Mouse (Mus musculus): ENCODE results near the gene Olfr418. TPM values are rescaled to one million over a fixed set of nuclear protein-coding genes. Genes with fewer than 3 reads are reported as not detected.
"Not testable (repeated sequence)": the region's sequence is repeated elsewhere in the genome, so short reads cannot be mapped to it uniquely, and the experiment has no call there.

The Olfr418 gene
- not detected in 2 replicates for polyA plus RNA-seq (2015; fragmentation: Nextera tagmentation; extraction: Ambion mirVana)

DNA sequence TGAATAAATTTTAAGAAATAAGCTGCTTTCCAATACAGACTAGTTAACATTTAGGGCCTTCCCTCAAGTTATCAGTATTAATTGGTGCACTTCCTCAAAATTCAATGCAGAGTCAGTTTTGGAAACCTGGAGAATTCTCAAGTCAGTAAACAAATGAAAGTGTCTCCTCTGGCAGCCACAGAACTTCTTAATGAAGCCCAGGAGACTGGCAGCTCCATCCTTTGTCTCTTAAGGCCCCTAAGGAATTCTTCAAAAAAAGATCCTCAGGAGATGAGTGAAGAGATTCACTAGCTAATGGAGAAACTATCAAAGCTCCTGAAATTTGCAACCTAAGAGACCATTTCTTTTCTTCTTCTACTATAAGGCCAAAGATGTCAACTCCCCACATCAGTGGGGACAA is at the start of gene Olfr418:
Gene Olfr418, plus strand, starts transcription at position 301 of the 400 bp plus-strand sequence.
- no peaks in the 10 kb centered on the region for H3K36me3 ChIP-seq
- H3K9me3 ChIP-seq, result no peaks in the 10 kb centered on the region
- H3K4me1 ChIP-seq, result no peaks in the 10 kb centered on the region
- H3K4me2 ChIP-seq, result no peak within 1 kb of the TSS
- H3K9ac ChIP-seq, result no peak within 1 kb of the TSS
- H3K27me3 ChIP-seq, result no peaks in the 10 kb centered on the region
- H3K4me3 ChIP-seq, result no peak within 1 kb of the TSS
- no peak within 1 kb of the TSS for H3K27ac ChIP-seq
- ATAC-seq (ENCODE audit: insufficient number of reproducible peaks, low FRiP score, low TSS enrichment, low read depth), result no peak

GRCm38 (mm10) chr1:173216481-173216880 is 49.3 kb upstream of the Olfr418 start:
- WGBS, result 92% methylated on average over 3 of the region's 3 CpGs

GRCm38 (mm10) chr1:173227081-173227480 is 38.7 kb upstream of the Olfr418 start, which contains the start of gene Fcer1a:
Fcer1a (minus strand) TSS chr1:173227214.
- Histone ChIP-seq H3K4me3 (no peak within 1 kb of the TSS), H3K27me3 (no peaks in the 10 kb centered on the region), H3K9ac (no peak within 1 kb of the TSS), H3K4me2 (no peak within 1 kb of the TSS), H3K27ac (no peak within 1 kb of the TSS), H3K9me3 (no peaks in the 10 kb centered on the region), H3K36me3 (no peaks in the 10 kb centered on the region), H3K4me1 (no peaks in the 10 kb centered on the region)
- WGBS, result 75% methylated on average over 2 of the region's 2 CpGs
- ATAC-seq (ENCODE audit: insufficient number of reproducible peaks, low FRiP score, low TSS enrichment, low read depth), result no peak

More at GRCm38 (mm10) chr1:173216481-173216880, 49.3 kb upstream of the Olfr418 start:
- no peak overlapping the region for H3K4me2 ChIP-seq
- H3K36me3 ChIP-seq, result no peaks in the 10 kb centered on the region
- no peak overlapping the region for H3K9ac ChIP-seq
- no peaks in the 10 kb centered on the region for H3K27me3 ChIP-seq
- no peak overlapping the region for H3K4me3 ChIP-seq
- H3K4me1 ChIP-seq, result no peaks in the 10 kb centered on the region
- H3K9me3 ChIP-seq, result no peaks in the 10 kb centered on the region
- ATAC-seq (ENCODE audit: insufficient number of reproducible peaks, low FRiP score, low TSS enrichment, low read depth), result no peak
- H3K27ac ChIP-seq, result no peak overlapping the region

DNA sequence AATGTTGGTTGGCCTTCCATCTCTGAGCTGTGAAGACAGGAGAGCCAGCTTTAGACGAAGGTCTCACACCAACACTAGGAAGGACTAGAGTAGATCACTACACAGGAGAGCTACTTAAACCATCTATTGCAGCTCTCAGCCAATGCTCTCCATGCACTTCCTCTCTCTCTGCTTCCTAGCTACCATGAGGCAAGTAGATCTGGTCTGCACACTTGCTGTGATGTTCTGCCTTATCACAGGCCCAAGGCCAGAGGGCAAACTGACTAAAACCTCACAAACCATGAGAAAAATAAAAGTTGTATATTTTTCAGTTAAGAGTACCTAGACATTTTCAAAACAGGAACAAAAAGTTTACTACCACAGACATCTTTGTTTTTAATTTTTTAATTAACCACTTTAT is 28.8 kb upstream of the Olfr418 start:
- not testable (repeated sequence) for H3K4me3 ChIP-seq; H3K27me3 ChIP-seq; H3K9ac ChIP-seq; H3K36me3 ChIP-seq; H3K9me3 ChIP-seq; H3K4me2 ChIP-seq; ATAC-seq (ENCODE audit: insufficient number of reproducible peaks, low FRiP score, low TSS enrichment, low read depth); H3K27ac ChIP-seq; H3K4me1 ChIP-seq
- 70% methylated on average over 1 of the region's 1 CpGs for WGBS

GRCm38 (mm10) chr1:173249888-173250287 is 15.9 kb upstream of the Olfr418 start:
- Histone ChIP-seq H3K36me3 (no peaks in the 10 kb centered on the region), H3K4me1 (no peaks in the 10 kb centered on the region), H3K4me3 (no peak overlapping the region), H3K9ac (no peak overlapping the region), H3K27me3 (no peaks in the 10 kb centered on the region), H3K27ac (no peak overlapping the region), H3K4me2 (no peak overlapping the region), H3K9me3 (no peaks in the 10 kb centered on the region)
- no peak for ATAC-seq (ENCODE audit: insufficient number of reproducible peaks, low FRiP score, low TSS enrichment, low read depth)
- 87% methylated on average over 3 of the region's 3 CpGs for WGBS

GRCm38 (mm10) chr1:173277677-173278076 is 11.9 kb downstream of the Olfr418 start, which contains the start of gene Mptx2:
Mptx2 (minus strand) TSS chr1:173277777.
- WGBS, result 76% methylated on average over 3 of the region's 3 CpGs
- no peak for ATAC-seq (ENCODE audit: insufficient number of reproducible peaks, low FRiP score, low TSS enrichment, low read depth)
- Histone ChIP-seq H3K4me1 (no peaks in the 10 kb centered on the region), H3K27me3 (no peaks in the 10 kb centered on the region), H3K36me3 (no peaks in the 10 kb centered on the region), H3K4me2 (no peak within 1 kb of the TSS), H3K9me3 (no peaks in the 10 kb centered on the region), H3K4me3 (no peak within 1 kb of the TSS), H3K27ac (no peak within 1 kb of the TSS), H3K9ac (no peak within 1 kb of the TSS)

DNA sequence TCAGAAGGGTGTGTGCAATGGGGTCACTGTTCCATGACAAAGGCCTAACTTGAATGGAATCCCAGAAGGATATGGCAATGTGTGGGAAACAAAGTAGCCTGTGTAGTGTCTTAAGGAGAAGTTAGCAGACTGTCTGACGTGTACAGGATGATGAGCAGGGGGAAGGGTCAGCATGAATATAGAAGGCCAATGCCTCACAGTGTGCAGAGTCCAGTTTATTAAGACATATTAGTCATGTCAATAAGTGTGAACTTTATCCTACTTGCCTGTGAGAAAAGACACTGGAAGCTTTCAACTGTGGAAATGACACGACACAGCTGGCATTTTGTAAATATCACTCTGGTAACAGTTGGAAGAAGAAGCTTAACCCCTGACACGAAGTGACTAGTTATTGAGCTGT is 37.0 kb downstream of the Olfr418 start:
- not testable (repeated sequence) for H3K36me3 ChIP-seq; ATAC-seq (ENCODE audit: insufficient number of reproducible peaks, low FRiP score, low TSS enrichment, low read depth); H3K27me3 ChIP-seq; H3K4me2 ChIP-seq; H3K9me3 ChIP-seq; H3K27ac ChIP-seq; H3K9ac ChIP-seq; H3K4me3 ChIP-seq; H3K4me1 ChIP-seq
- 68% methylated on average over 3 of the region's 3 CpGs for WGBS

DNA sequence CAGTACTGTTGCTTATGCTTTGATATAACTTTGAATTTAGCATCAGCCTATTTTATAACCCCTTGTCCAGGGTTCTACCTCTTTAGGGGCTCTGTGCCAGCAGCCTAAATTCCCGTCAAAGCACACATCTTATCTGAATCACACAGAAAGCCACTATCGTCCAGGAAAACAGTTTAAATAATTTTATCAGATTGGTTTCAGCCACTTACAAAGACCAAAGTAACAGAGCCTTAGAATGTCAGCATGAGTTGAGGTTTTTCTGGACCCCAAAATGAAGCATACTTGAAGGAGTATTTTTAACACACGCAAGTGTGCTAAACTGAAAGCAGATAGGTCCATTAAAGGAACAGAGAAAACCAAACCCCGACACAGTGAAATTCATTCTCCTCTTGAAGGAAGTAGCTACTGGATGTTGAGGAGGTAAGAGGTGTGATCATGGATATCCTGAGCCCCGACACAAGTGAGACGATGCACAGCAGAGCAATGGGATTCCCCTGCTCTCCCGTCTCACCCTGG is 47.8 kb downstream of the Olfr418 start:
- H3K27me3 ChIP-seq; H3K36me3 ChIP-seq; H3K4me2 ChIP-seq; H3K9ac ChIP-seq; H3K4me3 ChIP-seq; ATAC-seq (ENCODE audit: insufficient number of reproducible peaks, low FRiP score, low TSS enrichment, low read depth); H3K27ac ChIP-seq; H3K4me1 ChIP-seq; H3K9me3 ChIP-seq: not testable (repeated sequence)
- WGBS, result 81% methylated on average over 7 of the region's 7 CpGs

- Histone ChIP-seq H3K4me2 (no peak overlapping the region), H3K27ac (no peak overlapping the region), H3K4me3 (no peak overlapping the region), H3K36me3 (no peaks in the 10 kb centered on the region), H3K9ac (no peak overlapping the region), H3K4me1 (no peaks in the 10 kb centered on the region), H3K27me3 (no peaks in the 10 kb centered on the region), H3K9me3 (no peaks in the 10 kb centered on the region)
- ATAC-seq (ENCODE audit: insufficient number of reproducible peaks, low FRiP score, low TSS enrichment, low read depth), result no peak
- WGBS, result 94% methylated on average over 3 of the region's 3 CpGs
These were observed 49.9 kb downstream of the Olfr418 start for GRCm38 (mm10) chr1:173315725-173316124.

- Histone ChIP-seq H3K9ac (no peak overlapping the region), H3K27ac (no peak overlapping the region), H3K4me2 (no peak overlapping the region), H3K4me1 (no peaks in the 10 kb centered on the region), H3K9me3 (no peaks in the 10 kb centered on the region), H3K4me3 (no peak overlapping the region), H3K27me3 (no peaks in the 10 kb centered on the region), H3K36me3 (no peaks in the 10 kb centered on the region)
- ATAC-seq (ENCODE audit: insufficient number of reproducible peaks, low FRiP score, low TSS enrichment, low read depth), result no peak
- WGBS, result 83% methylated on average over 2 of the region's 2 CpGs
These were observed 52.2 kb downstream of the Olfr418 start for GRCm38 (mm10) chr1:173317925-173318477.

- no peaks in the 10 kb centered on the region for H3K36me3 ChIP-seq
- no peak for ATAC-seq (ENCODE audit: insufficient number of reproducible peaks, low FRiP score, low TSS enrichment, low read depth)
- no peaks in the 10 kb centered on the region for H3K27me3 ChIP-seq
- no peak overlapping the region for H3K4me2 ChIP-seq
- H3K4me1 ChIP-seq, result no peaks in the 10 kb centered on the region
- H3K4me3 ChIP-seq, result no peak overlapping the region
- H3K9ac ChIP-seq, result no peak overlapping the region
- H3K9me3 ChIP-seq, result no peaks in the 10 kb centered on the region
- 73% methylated on average over 8 of the region's 8 CpGs for WGBS
- H3K27ac ChIP-seq, result no peak overlapping the region
These were observed 55.9 kb downstream of the Olfr418 start for GRCm38 (mm10) chr1:173321593-173322248.

DNA sequence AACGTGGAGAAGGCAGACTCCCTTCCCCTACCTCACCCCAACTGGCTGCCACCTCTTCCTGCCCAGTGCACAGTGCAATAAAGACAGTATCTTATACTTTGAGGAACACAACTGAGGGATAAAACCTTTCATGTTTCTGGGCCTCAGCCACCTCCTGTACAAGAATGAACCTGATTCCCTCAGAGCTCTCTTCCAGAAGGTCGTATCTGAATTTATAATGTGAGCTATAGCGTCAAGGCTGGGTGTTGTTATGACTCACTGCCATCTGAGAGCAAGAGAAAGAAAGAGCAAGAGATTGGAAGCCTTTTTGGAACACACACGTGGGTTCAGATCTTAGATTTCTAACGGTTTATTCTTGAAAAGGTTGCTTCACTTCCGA is 56.4 kb downstream of the Olfr418 start:
- Histone ChIP-seq H3K4me3 (no peak overlapping the region), H3K36me3 (no peaks in the 10 kb centered on the region), H3K27me3 (no peaks in the 10 kb centered on the region), H3K4me1 (no peaks in the 10 kb centered on the region), H3K9ac (no peak overlapping the region), H3K4me2 (no peak overlapping the region), H3K9me3 (no peaks in the 10 kb centered on the region), H3K27ac (no peak overlapping the region)
- ATAC-seq (ENCODE audit: insufficient number of reproducible peaks, low FRiP score, low TSS enrichment, low read depth), result no peak
- WGBS, result 69% methylated on average over 6 of the region's 6 CpGs
